Comparison of ENCODE assay signal across 8 mouse cellular contexts in genomic region chr17:74526806-74527653, GRCm38 (mm10). TPM values are rescaled to one million over a fixed set of nuclear protein-coding genes. Genes with fewer than 3 reads are reported as not detected.
A peak's percentile ranks its signal among the peaks of the same experiment; 100 is the strongest.
DNase-seq lines count a peak whose midpoint lies in the region; ATAC-seq and TF ChIP-seq lines count a peak whose summit lies in the region.

No protein-coding gene starts in this region.

- H3K9ac ChIP-seq in heart, embryonic 15.5 days: peak overlapping the region; percentile 74; the same call in 1 of the 2 replicates

- H3K27me3 ChIP-seq in testis, adult 2 months (ENCODE audit: control insufficient read depth, insufficient read depth, low read length): no peaks in the 10 kb centered on the region
- H3K27me3 ChIP-seq in heart, embryonic 15.5 days: no peaks in the 10 kb centered on the region

- peak overlapping the region; percentile 94 for H3K27ac ChIP-seq in testis, adult 2 months (ENCODE audit: control insufficient read depth, insufficient read depth, low read depth, low read length)
- H3K27ac ChIP-seq in heart, embryonic 15.5 days: peak overlapping the region; percentile 100

- no peak for TF ChIP-seq CTCF in testis, adult 2 months (IDR thresholded peaks at IDR 0.05; ENCODE audit: control insufficient read depth, insufficient read depth, insufficient replicate concordance, low read depth, low read length)

- WGBS in heart, embryonic 15.5 days: 88% methylated on average over 9 of the region's 9 CpGs

- H3K9me3 ChIP-seq in heart, embryonic 15.5 days (replicated peaks): no peaks in the 10 kb centered on the region

- DNase-seq in adrenal gland, postnatal 14 days: peak; percentile 7
- no peak for DNase-seq in adrenal gland, postnatal 4 days (ENCODE audit: low spot score in 2 of 2)
- no peak for DNase-seq in testis, postnatal 10 days (ENCODE audit: low spot score)
- peak; percentile 21 for DNase-seq in lung, postnatal 36 days
- DNase-seq in thymus, postnatal 4 days: peak; percentile 11
- no peak for DNase-seq in spleen, postnatal 14 days (ENCODE audit: low spot score in 2 of 2)

- TF ChIP-seq POLR2A in testis, adult 2 months (IDR thresholded peaks at IDR 0.05; ENCODE audit: control insufficient read depth, low read depth, low read length): no peak

- peaks cover 7% of the 10 kb centered on the region; the same call in 1 of the 2 replicates for H3K4me1 ChIP-seq in testis, adult 2 months (ENCODE audit: control insufficient read depth, insufficient read depth, low read length)
- H3K4me1 ChIP-seq in heart, embryonic 15.5 days (replicated peaks): peaks cover 23% of the 10 kb centered on the region

- H3K36me3 ChIP-seq in testis, adult 2 months (ENCODE audit: control insufficient read depth, insufficient read depth, low read length): no peaks in the 10 kb centered on the region
- H3K36me3 ChIP-seq in heart, embryonic 15.5 days: no peaks in the 10 kb centered on the region

- peak overlapping the region; percentile 85 for H3K4me2 ChIP-seq in heart, embryonic 15.5 days

- no peak for ATAC-seq in heart, embryonic 15.5 days (replicated peaks; ENCODE audit: insufficient number of reproducible peaks, insufficient read depth, low FRiP score, low read depth)

- H3K4me3 ChIP-seq in testis, adult 2 months (ENCODE audit: control insufficient read depth, low read depth, low read length): peak overlapping the region; percentile 98
- peak overlapping the region; percentile 79 for H3K4me3 ChIP-seq in heart, embryonic 15.5 days

RNA-seq across cellular contexts. Expression of gene Birc6, which starts 1.1 kb away (rescaled TPM):
- 118 and 119 TPM in 2 replicates for total RNA-seq in adrenal gland, postnatal 14 days (2021)
- 100 to 1,000 TPM; 107 to 129 TPM for total RNA-seq in adrenal gland, postnatal 4 days (2021)
- 26.0 and 26.3 TPM in 2 replicates for polyA plus RNA-seq in testis, adult 2 months (2012; rRNA removed)
- polyA plus RNA-seq in heart, embryonic 15.5 days (2015; fragmentation: Nextera tagmentation; extraction: Ambion mirVana): 51.0 and 61.8 TPM in 2 replicates

RNA-seq across cellular contexts. Expression of gene Yipf4, which starts 37.7 kb away (rescaled TPM):
- 115 and 123 TPM in 2 replicates for total RNA-seq in adrenal gland, postnatal 14 days (2021)
- total RNA-seq in adrenal gland, postnatal 4 days (2021): 100 to 1,000 TPM in 1 of 2 experiments, 10 to 100 TPM in 1; 99.8 to 100 TPM
- 12.2 and 16.1 TPM in 2 replicates for polyA plus RNA-seq in testis, adult 2 months (2012; rRNA removed)
- polyA plus RNA-seq in heart, embryonic 15.5 days (2015; fragmentation: Nextera tagmentation; extraction: Ambion mirVana): 50.1 and 63.8 TPM in 2 replicates

Comparison
In these comparisons a context has a peak if more than half of its experiments do, and no peak if none do; other contexts are left out.
1. DNase-seq: peak in adrenal gland, postnatal 14 days (single experiment), lung, postnatal 36 days (single experiment) and thymus, postnatal 4 days (single experiment); none in adrenal gland, postnatal 4 days (0 of 2), testis, postnatal 10 days (single experiment) and spleen, postnatal 14 days (0 of 2).